Mouse (Mus musculus): ENCODE results near the gene Ttc28. TPM values are rescaled to one million over a fixed set of nuclear protein-coding genes. Genes with fewer than 3 reads are reported as not detected.

Ttc28 gene
- total RNA-seq, 2 experiments from 2014 or later: 0.51 to 2.5 TPM

- no peak for ATAC-seq (replicated peaks; ENCODE audit: low FRiP score, poor library complexity, severe bottlenecking)
Measured at GRCm38 (mm10) chr5:111218111-111218891, 338.7 kb downstream of the Ttc28 start.

GRCm38 (mm10) chr5:111218998-111219397, 339.4 kb downstream of the Ttc28 start:
- ATAC-seq (replicated peaks; ENCODE audit: low FRiP score, poor library complexity, severe bottlenecking): no peak

- no peak for ATAC-seq (replicated peaks; ENCODE audit: low FRiP score, poor library complexity, severe bottlenecking)
Measured at GRCm38 (mm10) chr5:111220679-111221380, 341.2 kb downstream of the Ttc28 start.

- ATAC-seq (replicated peaks; ENCODE audit: low FRiP score, poor library complexity, severe bottlenecking): no peak
Measured at GRCm38 (mm10) chr5:111222820-111223219, 343.2 kb downstream of the Ttc28 start.

GRCm38 (mm10) chr5:111225306-111225705, 345.7 kb downstream of the Ttc28 start:
- no peak for ATAC-seq (replicated peaks; ENCODE audit: low FRiP score, poor library complexity, severe bottlenecking)

- no peak for ATAC-seq (replicated peaks; ENCODE audit: low FRiP score, poor library complexity, severe bottlenecking)
Measured at GRCm38 (mm10) chr5:111226486-111226885, 346.9 kb downstream of the Ttc28 start.

GRCm38 (mm10) chr5:111227850-111228249, 348.2 kb downstream of the Ttc28 start:
- ATAC-seq (replicated peaks; ENCODE audit: low FRiP score, poor library complexity, severe bottlenecking): no peak

GRCm38 (mm10) chr5:111228302-111229040, 348.9 kb downstream of the Ttc28 start:
- ATAC-seq (replicated peaks; ENCODE audit: low FRiP score, poor library complexity, severe bottlenecking): no peak

- no peak for ATAC-seq (replicated peaks; ENCODE audit: low FRiP score, poor library complexity, severe bottlenecking)
Measured at GRCm38 (mm10) chr5:111229041-111229394, 349.4 kb downstream of the Ttc28 start.

GRCm38 (mm10) chr5:111229671-111230070, 350.1 kb downstream of the Ttc28 start:
- no peak for ATAC-seq (replicated peaks; ENCODE audit: low FRiP score, poor library complexity, severe bottlenecking)

GRCm38 (mm10) chr5:111231044-111231443, 351.4 kb downstream of the Ttc28 start:
- ATAC-seq (replicated peaks; ENCODE audit: low FRiP score, poor library complexity, severe bottlenecking): no peak

- ATAC-seq (replicated peaks; ENCODE audit: low FRiP score, poor library complexity, severe bottlenecking): no peak
Measured at GRCm38 (mm10) chr5:111231769-111232168, 352.2 kb downstream of the Ttc28 start.

- no peak for ATAC-seq (replicated peaks; ENCODE audit: low FRiP score, poor library complexity, severe bottlenecking)
Measured at GRCm38 (mm10) chr5:111233022-111233709, 353.6 kb downstream of the Ttc28 start.

GRCm38 (mm10) chr5:111235131-111235530, 355.5 kb downstream of the Ttc28 start:
- no peak for ATAC-seq (replicated peaks; ENCODE audit: low FRiP score, poor library complexity, severe bottlenecking)

GRCm38 (mm10) chr5:111237176-111237636, 357.6 kb downstream of the Ttc28 start:
- ATAC-seq (replicated peaks; ENCODE audit: low FRiP score, poor library complexity, severe bottlenecking): no peak

GRCm38 (mm10) chr5:111239223-111239622, 359.6 kb downstream of the Ttc28 start:
- peak; percentile 68 for ATAC-seq (replicated peaks; ENCODE audit: low FRiP score, poor library complexity, severe bottlenecking)

GRCm38 (mm10) chr5:111243447-111244040, 363.9 kb downstream of the Ttc28 start:
- ATAC-seq (replicated peaks; ENCODE audit: low FRiP score, poor library complexity, severe bottlenecking): no peak

GRCm38 (mm10) chr5:111244061-111244460, 364.5 kb downstream of the Ttc28 start:
- no peak for ATAC-seq (replicated peaks; ENCODE audit: low FRiP score, poor library complexity, severe bottlenecking)

GRCm38 (mm10) chr5:111247571-111248265, 368.1 kb downstream of the Ttc28 start:
- ATAC-seq (replicated peaks; ENCODE audit: low FRiP score, poor library complexity, severe bottlenecking): no peak

Data from erythroblast, adult 5-6 weeks (primary cell).